Mouse (Mus musculus) intestine, embryonic 14.5 days (tissue): ENCODE measurements around the gene Strbp. TPM values are rescaled to one million over a fixed set of nuclear protein-coding genes. Genes with fewer than 3 reads are reported as not detected.

Experiments used
- ATAC-seq: fragments of 200-750 bp; cut with Nextera tagmentation; replicated peaks from 2 replicates; pipeline ENCODE4 v1.8.0; 2017; ENCODE audit warnings: low read depth, moderate number of reproducible peaks, moderate TSS enrichment, moderate library complexity; ENCODE audit not compliant: low FRiP score, low TSS enrichment
- DNase-seq: peaks from one replicate; pipeline ENCODE4 v3.0.0-alpha.2; 2018; ENCODE audit warnings: low spot score
- H3K27ac ChIP-seq: fragments of 300-500 bp; sonication (generic); 2 replicates; pipeline ENCODE4 v1.5.1; 2014; ENCODE audit warnings: low read depth, mild to moderate bottlenecking, control low read depth
- H3K27me3 ChIP-seq: fragments of 300-500 bp; sonication (generic); replicated peaks from 2 replicates; pipeline ENCODE4 v1.6.1; 2014; ENCODE audit warnings: low read length, control low read depth; ENCODE audit not compliant: control insufficient read depth, insufficient read depth
- H3K36me3 ChIP-seq: fragments of 300-500 bp; sonication (generic); 2 replicates; pipeline ENCODE4 v1.6.1; 2014; ENCODE audit warnings: low read length, control low read depth; ENCODE audit not compliant: control insufficient read depth, insufficient read depth
- H3K4me1 ChIP-seq: fragments of 300-500 bp; sonication (generic); replicated peaks from 2 replicates; pipeline ENCODE4 v1.6.1; 2014; ENCODE audit warnings: low read length, control low read depth, mixed read lengths; ENCODE audit not compliant: control insufficient read depth, insufficient read depth
- H3K4me2 ChIP-seq: fragments of 300-500 bp; sonication (generic); 2 replicates; pipeline ENCODE4 v1.6.1; 2014; ENCODE audit warnings: low read length
- H3K4me3 ChIP-seq: fragments of 300-500 bp; sonication (generic); 2 replicates; pipeline ENCODE4 v1.5.1; 2014; ENCODE audit warnings: low read depth, low read length, control low read depth, mixed read lengths
- H3K9ac ChIP-seq: fragments of 300-500 bp; sonication (generic); 2 replicates; pipeline ENCODE4 v1.6.1; 2014; ENCODE audit warnings: mild to moderate bottlenecking, low read length
- H3K9me3 ChIP-seq: fragments of 300-500 bp; sonication (generic); 2 replicates; pipeline ENCODE4 v1.6.1; 2016; ENCODE audit warnings: low read length, control low read depth; ENCODE audit not compliant: control insufficient read depth
- WGBS: fragments of 180-500 bp; shearing (Covaris S2); extraction: QIAGEN DNeasy Blood & Tissue Kit; methylation state at CpG from one replicate; pipeline ENCODE4 v1.1.7; 2014; 5-methylcytosine and 5-hydroxymethylcytosine counted together
- polyA plus RNA-seq: library from polyadenylated mRNA; unstranded; fragments of >200 nt; fragmentation: Nextera tagmentation; extraction: Ambion mirVana; gene quantifications from 2 replicates; pipeline ENCODE4 v1.2.1, GENCODE M21; 2014

Strbp gene
- polyA plus RNA-seq, 1 experiment from 2014 or later: 47.3 TPM

- Histone ChIP-seq H3K4me2 (no peak overlapping the region), H3K4me3 (no peak overlapping the region), H3K36me3 (peaks cover 51% of the 10 kb centered on the region), H3K27me3 (no peaks in the 10 kb centered on the region), H3K9ac (no peak overlapping the region), H3K27ac (no peak overlapping the region), H3K9me3 (no peaks in the 10 kb centered on the region), H3K4me1 (no peaks in the 10 kb centered on the region)
- DNase-seq: no peak
- peak; percentile 36 for ATAC-seq
- 74% methylated on average over 5 of the region's 5 CpGs for whole genome bisulfite sequencing
These were observed 133.8 kb downstream of the Strbp start for GRCm38 (mm10) chr2:37569888-37570287.

- H3K27ac ChIP-seq: no peak overlapping the region
- ATAC-seq (no peak), DNase-seq (no peak)
- no peaks in the 10 kb centered on the region for H3K4me1 ChIP-seq
- 28% methylated on average over 1 of the region's 1 CpGs for WGBS
- no peak overlapping the region for H3K4me2 ChIP-seq
- H3K4me3 ChIP-seq: no peak overlapping the region
- no peak overlapping the region for H3K9ac ChIP-seq
- H3K27me3 ChIP-seq: no peaks in the 10 kb centered on the region
- no peaks in the 10 kb centered on the region for H3K9me3 ChIP-seq
- peaks cover 86% of the 10 kb centered on the region for H3K36me3 ChIP-seq
These were observed 137.6 kb downstream of the Strbp start for GRCm38 (mm10) chr2:37566035-37566434.

GRCm38 (mm10) chr2:37565579-37565978, 138.1 kb downstream of the Strbp start:
- peaks cover 90% of the 10 kb centered on the region for H3K36me3 ChIP-seq
- no peak overlapping the region for H3K27ac ChIP-seq
- no peak overlapping the region for H3K9ac ChIP-seq
- no peaks in the 10 kb centered on the region for H3K4me1 ChIP-seq
- ATAC-seq (no peak), DNase-seq (no peak)
- 57% methylated on average over 2 of the region's 2 CpGs for WGBS
- no peaks in the 10 kb centered on the region for H3K9me3 ChIP-seq
- no peaks in the 10 kb centered on the region for H3K27me3 ChIP-seq
- H3K4me3 ChIP-seq: no peak overlapping the region
- H3K4me2 ChIP-seq: no peak overlapping the region

- ATAC-seq (no peak), DNase-seq (no peak)
- peaks cover 97% of the 10 kb centered on the region for H3K36me3 ChIP-seq
- H3K27me3 ChIP-seq: no peaks in the 10 kb centered on the region
- no peak overlapping the region for H3K4me2 ChIP-seq
- H3K4me1 ChIP-seq: no peaks in the 10 kb centered on the region
- 0 out of 2 replicates have a peak, but pooled peaks cover 2% of the 10 kb centered on the region for H3K9me3 ChIP-seq
- H3K27ac ChIP-seq: no peak overlapping the region
- WGBS: 82% methylated on average over 2 of the region's 2 CpGs
- no peak overlapping the region for H3K9ac ChIP-seq
- no peak overlapping the region for H3K4me3 ChIP-seq
These were observed 147.3 kb downstream of the Strbp start for GRCm38 (mm10) chr2:37556366-37556765.

- H3K9ac ChIP-seq: no peak overlapping the region
- H3K4me2 ChIP-seq: no peak overlapping the region
- H3K36me3 ChIP-seq: peaks cover 86% of the 10 kb centered on the region
- H3K4me3 ChIP-seq: no peak overlapping the region
- H3K4me1 ChIP-seq: no peaks in the 10 kb centered on the region
- DNase-seq: no peak
- no peaks in the 10 kb centered on the region for H3K27me3 ChIP-seq
- no peak for ATAC-seq
- H3K9me3 ChIP-seq: 0 out of 2 replicates have a peak, but pooled peaks cover under 1% of the 10 kb centered on the region
- WGBS: 86% methylated on average over 1 of the region's 1 CpGs
- no peak overlapping the region for H3K27ac ChIP-seq
These were observed 154.2 kb downstream of the Strbp start for GRCm38 (mm10) chr2:37549346-37550012.

- DNase-seq (no peak), ATAC-seq (no peak)
- H3K27me3 ChIP-seq: no peaks in the 10 kb centered on the region
- H3K4me3 ChIP-seq: no peak overlapping the region
- no peak overlapping the region for H3K9ac ChIP-seq
- no peak overlapping the region for H3K4me2 ChIP-seq
- H3K36me3 ChIP-seq: peaks cover 39% of the 10 kb centered on the region
- H3K4me1 ChIP-seq: no peaks in the 10 kb centered on the region
- H3K9me3 ChIP-seq: no peaks in the 10 kb centered on the region
- no peak overlapping the region for H3K27ac ChIP-seq
- WGBS: 85% methylated on average over 3 of the region's 3 CpGs
These were observed 172.0 kb downstream of the Strbp start for GRCm38 (mm10) chr2:37531639-37532038.

- Histone ChIP-seq H3K4me1 (no peaks in the 10 kb centered on the region), H3K4me3 (no peak overlapping the region), H3K9me3 (no peaks in the 10 kb centered on the region), H3K27me3 (no peaks in the 10 kb centered on the region), H3K36me3 (peaks cover 31% of the 10 kb centered on the region), H3K27ac (no peak overlapping the region), H3K9ac (no peak overlapping the region), H3K4me2 (no peak overlapping the region)
- no peak for ATAC-seq
- WGBS: 97% methylated on average over 1 of the region's 1 CpGs
- DNase-seq: no peak
These were observed 172.9 kb downstream of the Strbp start for GRCm38 (mm10) chr2:37530766-37531165.

- no peak for ATAC-seq
These were observed 174.3 kb downstream of the Strbp start for GRCm38 (mm10) chr2:37529397-37529796.

GRCm38 (mm10) chr2:37527587-37527986, 176.1 kb downstream of the Strbp start:
- no peak overlapping the region for H3K4me2 ChIP-seq
- H3K27me3 ChIP-seq: no peaks in the 10 kb centered on the region
- no peak for ATAC-seq
- H3K4me3 ChIP-seq: no peak overlapping the region
- H3K9me3 ChIP-seq: no peaks in the 10 kb centered on the region
- no peaks in the 10 kb centered on the region for H3K4me1 ChIP-seq
- H3K9ac ChIP-seq: no peak overlapping the region
- peaks cover 14% of the 10 kb centered on the region for H3K36me3 ChIP-seq
- DNase-seq: no peak
- no peak overlapping the region for H3K27ac ChIP-seq

More at GRCm38 (mm10) chr2:37529397-37529796, 174.3 kb downstream of the Strbp start:
- Histone ChIP-seq H3K27ac (no peak overlapping the region), H3K36me3 (peaks cover 23% of the 10 kb centered on the region), H3K9ac (no peak overlapping the region), H3K4me1 (no peaks in the 10 kb centered on the region), H3K4me3 (no peak overlapping the region), H3K9me3 (no peaks in the 10 kb centered on the region), H3K27me3 (no peaks in the 10 kb centered on the region), H3K4me2 (no peak overlapping the region)
- no peak for DNase-seq
- WGBS: 92% methylated on average over 2 of the region's 2 CpGs
